Mouse (Mus musculus) heart, postnatal 0 days (tissue): ENCODE measurements around the gene Zfhx3. TPM values are rescaled to one million over a fixed set of nuclear protein-coding genes. Genes with fewer than 3 reads are reported as not detected.

Source experiments
- ATAC-seq: fragments of 200-750 bp; cut with Nextera tagmentation; 2 replicates; pipeline ENCODE4 v1.8.0; 2017; ENCODE audit warnings: low read depth, moderate number of reproducible peaks, moderate library complexity; ENCODE audit not compliant: insufficient read depth
- DNase-seq: peaks from one replicate; pipeline ENCODE4 v3.0.0-alpha.2; 2016; ENCODE audit warnings: low spot score
- H3K27ac ChIP-seq: fragments of 300-500 bp; sonication (generic); 2 replicates; pipeline ENCODE4 v1.5.1; 2014; ENCODE audit warnings: low read depth, mild to moderate bottlenecking
- H3K27me3 ChIP-seq: fragments of 300-500 bp; sonication (generic); 2 replicates; pipeline ENCODE4 v1.6.1; 2014; ENCODE audit warnings: low read length, mixed read lengths; ENCODE audit not compliant: control insufficient read depth, insufficient read depth
- H3K36me3 ChIP-seq: fragments of 300-500 bp; sonication (generic); replicated peaks from 2 replicates; pipeline ENCODE4 v1.6.1; 2014; ENCODE audit warnings: low read length, mixed read lengths; ENCODE audit not compliant: control insufficient read depth, insufficient read depth
- H3K4me1 ChIP-seq: fragments of 300-500 bp; sonication (generic); 2 replicates; pipeline ENCODE4 v1.6.1; 2014; ENCODE audit warnings: antibody characterized with exemption; ENCODE audit not compliant: control insufficient read depth, insufficient read depth
- H3K4me2 ChIP-seq: fragments of 300-500 bp; sonication (generic); 2 replicates; pipeline ENCODE4 v1.6.1; 2014; ENCODE audit warnings: low read depth, mild to moderate bottlenecking, low read length, moderate library complexity
- H3K4me3 ChIP-seq: fragments of 300-500 bp; sonication (generic); 2 replicates; pipeline ENCODE4 v1.5.1; 2014; ENCODE audit warnings: low read depth, low read length
- H3K9ac ChIP-seq: fragments of 300-500 bp; sonication (generic); replicated peaks from 2 replicates; pipeline ENCODE4 v1.6.1; 2014; ENCODE audit warnings: low read depth, low read length, mixed read lengths
- H3K9me3 ChIP-seq: fragments of 300-500 bp; sonication (generic); replicated peaks from 2 replicates; pipeline ENCODE4 v1.6.1; 2016; ENCODE audit warnings: low read length; ENCODE audit not compliant: control insufficient read depth
- CTCF ChIP-seq: IDR thresholded peaks from 2 replicates; pipeline ENCODE4 v1.5.1; 2016; ENCODE audit warnings: antibody characterized with exemption, control low read depth, low read depth
- EP300 ChIP-seq: IDR thresholded peaks from 2 replicates; pipeline ENCODE4 v1.6.1; 2016; ENCODE audit warnings: antibody characterized with exemption, low read depth
- WGBS: fragments of 180-500 bp; shearing (Covaris S2); extraction: QIAGEN DNeasy Blood & Tissue Kit; methylation state at CpG from one replicate; pipeline ENCODE4 v1.1.7; 2014; 5-methylcytosine and 5-hydroxymethylcytosine counted together
- polyA plus RNA-seq: library from polyadenylated mRNA; unstranded; fragments of >200 nt; fragmentation: Nextera tagmentation; extraction: Ambion mirVana; gene quantifications from 2 replicates; pipeline ENCODE4 v1.2.1, GENCODE M21; 2015
- total RNA-seq: library from RNA; depleted of rRNA; stranded (reverse); fragments of >200 nt; gene quantifications from 2 replicates; pipeline ENCODE4 v1.2.3, GENCODE M21; 2014; ENCODE audit warnings: low replicate concordance

Zfhx3 gene
- total and polyA plus RNA-seq, 2 experiments from 2014 or later, result 2.0 to 2.5 TPM

DNA sequence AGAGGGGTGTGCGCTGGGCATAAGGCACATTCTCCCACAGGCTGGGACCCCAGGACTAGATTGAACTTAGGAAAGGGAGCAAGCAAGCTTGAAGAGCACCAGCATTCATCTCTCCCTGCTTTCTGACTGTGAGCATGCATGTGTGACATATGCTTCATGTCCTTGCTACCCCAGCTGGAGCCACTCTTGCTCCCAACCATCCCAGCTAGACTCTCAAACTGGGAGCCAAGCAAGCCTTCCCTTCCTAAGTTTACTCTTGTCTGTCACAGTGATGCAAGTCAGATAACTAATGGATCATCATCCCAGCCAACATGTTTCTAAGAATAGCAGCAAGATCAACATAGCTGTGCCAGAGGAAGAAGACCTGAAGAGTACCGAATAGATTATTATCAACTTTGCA lies 335.5 kb downstream of the Zfhx3 start:
- no peak for TF ChIP-seq EP300
- TF ChIP-seq CTCF, result no peak
- DNase-seq (no peak), ATAC-seq (no peak)
- H3K27me3 ChIP-seq, result no peaks in the 10 kb centered on the region
- WGBS, result 56% methylated on average over 2 of the region's 2 CpGs
- no peaks in the 10 kb centered on the region for H3K4me1 ChIP-seq
- H3K36me3 ChIP-seq, result no peaks in the 10 kb centered on the region
- no peak overlapping the region for H3K4me3 ChIP-seq
- H3K9me3 ChIP-seq, result no peaks in the 10 kb centered on the region
- no peak overlapping the region for H3K9ac ChIP-seq
- H3K27ac ChIP-seq, result no peak overlapping the region
- H3K4me2 ChIP-seq, result no peak overlapping the region

DNA sequence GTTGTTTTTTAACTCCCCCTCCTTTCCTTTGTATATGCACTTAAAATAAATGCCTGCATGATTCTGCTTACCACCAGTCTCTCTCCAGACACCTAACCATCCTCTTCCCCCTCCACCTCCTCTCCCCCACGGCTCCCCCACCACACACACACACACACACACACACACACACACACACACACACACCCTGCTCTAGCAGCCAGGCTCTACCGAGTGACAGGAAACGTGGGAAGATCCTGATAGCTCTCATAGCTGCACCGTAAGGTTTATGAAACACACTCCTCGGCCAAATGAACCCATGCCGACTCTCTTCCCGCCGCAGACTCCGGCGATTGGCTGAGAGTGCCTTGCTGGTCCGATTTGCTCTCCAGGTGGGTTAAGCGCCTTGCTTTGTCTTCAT lies 339.5 kb downstream of the Zfhx3 start:
- no peak overlapping the region for H3K4me3 ChIP-seq
- no peaks in the 10 kb centered on the region for H3K9me3 ChIP-seq
- H3K4me2 ChIP-seq, result no peak overlapping the region
- H3K27ac ChIP-seq, result no peak overlapping the region
- ATAC-seq (no peak), DNase-seq (no peak)
- no peak overlapping the region for H3K9ac ChIP-seq
- no peak for TF ChIP-seq CTCF
- no peak for TF ChIP-seq EP300
- no peaks in the 10 kb centered on the region for H3K27me3 ChIP-seq
- H3K4me1 ChIP-seq, result no peaks in the 10 kb centered on the region
- WGBS, result 45% methylated on average over 11 of the region's 12 CpGs
- H3K36me3 ChIP-seq, result no peaks in the 10 kb centered on the region

DNA sequence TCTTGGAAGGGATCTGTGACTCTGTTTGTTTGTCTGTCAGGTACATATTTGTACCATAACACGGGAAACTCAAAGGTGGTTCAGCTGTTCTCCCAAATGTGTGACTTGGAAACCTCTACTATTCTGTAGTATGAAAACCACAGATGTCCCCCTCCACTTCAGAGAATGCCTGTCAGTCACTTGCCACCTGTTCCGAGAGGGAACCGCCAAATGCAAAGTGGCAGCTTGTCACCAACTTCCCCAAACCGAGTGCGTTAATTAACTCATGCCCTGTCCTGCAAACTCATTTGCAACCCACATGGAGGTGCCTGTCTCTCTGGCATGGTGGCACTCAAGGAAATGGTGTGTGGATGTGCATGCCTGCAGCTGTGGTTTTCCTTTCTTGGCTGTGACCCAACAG lies 343.7 kb downstream of the Zfhx3 start:
- Histone ChIP-seq H3K27ac (no peak overlapping the region), H3K9ac (no peak overlapping the region), H3K9me3 (no peaks in the 10 kb centered on the region), H3K36me3 (no peaks in the 10 kb centered on the region), H3K4me1 (no peaks in the 10 kb centered on the region), H3K4me2 (no peak overlapping the region), H3K4me3 (no peak overlapping the region), H3K27me3 (no peaks in the 10 kb centered on the region)
- DNase-seq, result no peak
- 48% methylated on average over 5 of the region's 5 CpGs for WGBS
- no peak for ATAC-seq
- TF ChIP-seq EP300, result no peak
- no peak for TF ChIP-seq CTCF

DNA sequence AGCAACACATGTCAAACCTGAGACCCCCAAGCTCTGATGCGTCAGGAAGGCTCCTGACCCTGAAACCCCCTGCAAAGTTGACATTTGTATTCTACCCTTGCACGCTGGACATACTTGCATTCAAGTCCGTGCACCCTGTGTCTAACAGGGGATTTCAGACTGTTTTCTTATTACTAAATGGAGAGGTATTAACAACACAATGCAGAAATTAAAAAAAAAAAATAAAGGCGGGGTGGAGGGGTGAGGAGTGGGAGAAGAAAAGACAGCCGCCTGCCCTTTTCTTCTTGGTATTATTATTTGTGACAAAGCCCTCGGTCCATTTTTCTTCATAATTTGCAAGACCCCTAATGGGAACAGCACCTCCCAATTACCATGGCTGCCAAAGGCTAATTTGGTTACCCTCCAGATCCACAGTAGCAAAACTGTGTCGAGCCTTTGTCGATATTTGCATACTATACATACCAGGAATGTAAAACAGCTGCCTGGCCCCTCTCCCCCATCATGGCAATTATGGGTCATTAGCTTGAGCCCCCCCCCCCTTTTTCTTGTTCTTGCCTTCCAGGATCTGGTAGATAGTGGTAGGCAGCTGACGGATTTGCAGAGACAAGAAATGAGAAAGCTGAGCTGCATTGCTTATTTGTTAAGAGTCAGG lies 358.6 kb downstream of the Zfhx3 start:
- TF ChIP-seq CTCF (no peak), EP300 (no peak)
- Histone ChIP-seq H3K4me3 (no peak overlapping the region), H3K36me3 (no peaks in the 10 kb centered on the region), H3K4me1 (no peaks in the 10 kb centered on the region), H3K4me2 (no peak overlapping the region), H3K27ac (no peak overlapping the region), H3K9me3 (no peaks in the 10 kb centered on the region), H3K27me3 (no peaks in the 10 kb centered on the region), H3K9ac (no peak overlapping the region)
- ATAC-seq (no peak), DNase-seq (no peak)
- WGBS, result 73% methylated on average over 9 of the region's 9 CpGs

DNA sequence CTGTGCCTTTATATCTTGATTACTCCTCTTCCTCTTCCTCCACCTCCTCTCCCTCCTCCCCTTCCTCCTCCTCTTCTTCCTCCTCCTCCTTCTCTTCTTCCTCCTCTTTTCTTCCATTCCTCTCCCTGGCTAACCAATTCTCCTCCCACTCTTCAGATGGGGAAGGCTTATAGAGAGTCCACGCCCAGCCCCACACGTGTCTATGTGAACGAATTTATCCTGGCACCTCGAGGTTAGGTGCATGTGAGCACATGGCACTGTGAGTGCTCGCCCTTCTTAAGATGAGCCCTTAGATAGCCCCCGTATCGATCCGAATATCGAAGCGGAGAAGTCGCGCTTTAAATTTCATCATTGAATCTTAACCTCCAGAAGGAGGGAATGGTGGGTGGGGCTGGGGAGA lies 359.2 kb downstream of the Zfhx3 start:
- ATAC-seq (no peak), DNase-seq (no peak)
- H3K9ac ChIP-seq, result no peak overlapping the region
- H3K9me3 ChIP-seq, result no peaks in the 10 kb centered on the region
- H3K27ac ChIP-seq, result no peak overlapping the region
- H3K27me3 ChIP-seq, result no peaks in the 10 kb centered on the region
- no peaks in the 10 kb centered on the region for H3K36me3 ChIP-seq
- H3K4me1 ChIP-seq, result no peaks in the 10 kb centered on the region
- no peak overlapping the region for H3K4me2 ChIP-seq
- H3K4me3 ChIP-seq, result no peak overlapping the region
- 83% methylated on average over 12 of the region's 12 CpGs for WGBS
- TF ChIP-seq CTCF, result no peak
- TF ChIP-seq EP300, result no peak

DNA sequence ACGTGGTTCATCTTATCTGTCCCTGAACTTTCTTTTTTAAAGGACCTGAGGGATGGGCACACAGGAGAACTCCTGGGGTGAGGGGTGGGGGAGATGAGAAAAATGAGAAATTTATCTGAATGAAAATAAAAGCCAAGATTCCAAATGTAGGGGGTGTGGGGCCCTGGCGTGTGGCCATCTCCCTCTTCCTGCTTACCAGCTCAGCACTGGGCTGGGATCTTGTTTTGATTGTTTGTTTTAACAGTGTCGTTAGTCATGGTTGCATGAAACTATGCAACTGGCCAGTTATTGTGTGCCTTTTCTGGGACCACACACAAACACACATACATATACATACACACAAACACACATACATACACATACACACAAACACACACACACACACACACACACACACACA lies 362.9 kb downstream of the Zfhx3 start:
- Histone ChIP-seq H3K9me3 (no peaks in the 10 kb centered on the region), H3K4me1 (no peaks in the 10 kb centered on the region), H3K4me3 (no peak overlapping the region), H3K36me3 (no peaks in the 10 kb centered on the region), H3K27me3 (no peaks in the 10 kb centered on the region), H3K4me2 (no peak overlapping the region), H3K9ac (no peak overlapping the region), H3K27ac (no peak overlapping the region)
- TF ChIP-seq CTCF (no peak), EP300 (no peak)
- DNase-seq (no peak), ATAC-seq (no peak)
- 50% methylated on average over 3 of the region's 3 CpGs for WGBS
